ENCODE assay signal across 10 mouse cellular contexts in genomic region chr9:106600546-106600945, GRCm38 (mm10). TPM values are rescaled to one million over a fixed set of nuclear protein-coding genes. Genes with fewer than 3 reads are reported as not detected.
DNase-seq lines count a peak whose midpoint lies in the region; ATAC-seq and TF ChIP-seq lines count a peak whose summit lies in the region.
"Had no signal": no experiment of that assay in that cellular context is flagged by ENCODE, and none has a peak within 500 bp of the region (broad histone marks: within the 10 kb centered on the region; RNA-seq: fewer than 3 reads in every experiment).

No protein-coding gene starts in this region.

- no peaks in the 10 kb centered on the region for H3K9me3 ChIP-seq in heart, postnatal 0 days (replicated peaks; ENCODE audit: control insufficient read depth, low read length)
- H3K9me3 ChIP-seq in heart, embryonic 10.5 days: no peaks in the 10 kb centered on the region

- H3K27me3 ChIP-seq in heart, postnatal 0 days (ENCODE audit: control insufficient read depth, insufficient read depth, low read length): no peaks in the 10 kb centered on the region
- no peaks in the 10 kb centered on the region for H3K27me3 ChIP-seq in heart, embryonic 10.5 days (ENCODE audit: insufficient read depth, poor library complexity, severe bottlenecking)
- peaks cover 20% of the 10 kb centered on the region for H3K27me3 ChIP-seq in C2C12 (ENCODE audit: control insufficient read depth, insufficient read depth, insufficient read length)

- no peaks in the 10 kb centered on the region for H3K79me3 ChIP-seq in C2C12 (ENCODE audit: low read depth)

- DNase-seq in heart, postnatal 0 days (ENCODE audit: low spot score): peak; percentile 27
- DNase-seq in heart, embryonic 10.5 days (ENCODE audit: low spot score): no peak
- peak; percentile 44 to 78 for DNase-seq in adrenal gland, adult (ENCODE audit: inconsistent age in 2 of 2, low spot score in 1 of 2)
- peak; percentile 7 for DNase-seq in large intestine, adult 2 months (ENCODE audit: low read depth, low spot score)
- peak; percentile 35 for DNase-seq in thymus, postnatal 14 days

- ATAC-seq in heart, postnatal 0 days (ENCODE audit: insufficient read depth, low read depth): no peak
- ATAC-seq in common myeloid progenitor, adult 5-6 weeks (replicated peaks; ENCODE audit: low read depth, poor library complexity, severe bottlenecking): peak; percentile 50; the same call in 1 of the 2 replicates
- 0 out of 2 replicates have a peak, but pooled peaks have one; percentile 38 for ATAC-seq in megakaryocyte, adult 5-6 weeks (ENCODE audit: poor library complexity, severe bottlenecking)

- no peaks in the 10 kb centered on the region for H3K4me1 ChIP-seq in heart, postnatal 0 days (ENCODE audit: control insufficient read depth, insufficient read depth)
- H3K4me1 ChIP-seq in heart, embryonic 10.5 days: 0 out of 2 replicates have a peak, but pooled peaks cover 3% of the 10 kb centered on the region

- 15% methylated on average over 8 of the region's 8 CpGs for WGBS in heart, postnatal 0 days
- WGBS in heart, embryonic 10.5 days: 32% methylated on average over 8 of the region's 8 CpGs
- WGBS in large intestine, adult 2 months: 22% methylated on average over 8 of the region's 8 CpGs

- H3K79me2 ChIP-seq in C2C12 (ENCODE audit: control insufficient read depth, insufficient read depth): no peaks in the 10 kb centered on the region

- no peak for TF ChIP-seq EP300 in heart, postnatal 0 days (IDR thresholded peaks at IDR 0.05; ENCODE audit: low read depth)

- H3K36me3 ChIP-seq in heart, postnatal 0 days (replicated peaks; ENCODE audit: control insufficient read depth, insufficient read depth, low read length): no peaks in the 10 kb centered on the region
- no peaks in the 10 kb centered on the region for H3K36me3 ChIP-seq in heart, embryonic 10.5 days
- H3K36me3 ChIP-seq in C2C12 (ENCODE audit: control insufficient read depth, insufficient read depth): no peaks in the 10 kb centered on the region

- no peak overlapping the region for H3K27ac ChIP-seq in heart, postnatal 0 days (ENCODE audit: low read depth)
- H3K27ac ChIP-seq in heart, embryonic 10.5 days: no peak overlapping the region

- H3K9ac ChIP-seq in heart, postnatal 0 days (replicated peaks; ENCODE audit: low read depth, low read length): no peak overlapping the region

- no peak overlapping the region for H3ac ChIP-seq in C2C12 (ENCODE audit: control insufficient read depth, insufficient read length, low read depth)

- no peak overlapping the region for H3K4me3 ChIP-seq in heart, postnatal 0 days (ENCODE audit: low read depth, low read length)
- no peak overlapping the region for H3K4me3 ChIP-seq in heart, embryonic 10.5 days
- no peak overlapping the region for H3K4me3 ChIP-seq in C2C12 (ENCODE audit: insufficient read depth, poor library complexity, severe bottlenecking)
- H3K4me3 ChIP-seq: erythroblast, embryonic 14.5 days had no signal

- peak; percentile 71 for TF ChIP-seq CTCF in heart, postnatal 0 days (IDR thresholded peaks at IDR 0.05; ENCODE audit: low read depth)
- TF ChIP-seq CTCF in C2C12 (IDR thresholded peaks at IDR 0.05; ENCODE audit: control insufficient read depth, insufficient read depth, insufficient read length): peak; percentile 4

- no peak overlapping the region for H3K4me2 ChIP-seq in heart, postnatal 0 days (ENCODE audit: low read depth, low read length)

TF ChIP-seq in C2C12, 6 proteins besides CTCF, POLR2A, EP300 and RAD21:
- TF ChIP-seq MYOD1 (IDR thresholded peaks at IDR 0.05; ENCODE audit: control insufficient read depth, insufficient read length, low read depth): no peak
- no peak for TF ChIP-seq MYOG (IDR thresholded peaks at IDR 0.05; ENCODE audit: control insufficient read depth, extremely low read depth, insufficient read length)
- TF ChIP-seq FOSL1 (IDR thresholded peaks at IDR 0.05; ENCODE audit: insufficient read depth, low read length, poor library complexity, severe bottlenecking): no peak
- TF ChIP-seq CEBPB (IDR thresholded peaks at IDR 0.05; ENCODE audit: low read depth): no peak
- TF ChIP-seq MAX (IDR thresholded peaks at IDR 0.05): no peak
- TF ChIP-seq USF1 (IDR thresholded peaks at IDR 0.05; ENCODE audit: low read depth): no peak

RNA-seq across cellular contexts. Expression of gene Iqcf6, which starts 25.8 kb away (rescaled TPM):
- total RNA-seq in heart, postnatal 0 days (2014; rRNA removed; ENCODE audit: low replicate concordance): not detected in 2 replicates
- polyA plus RNA-seq in heart, postnatal 0 days (2015; fragmentation: Nextera tagmentation; extraction: Ambion mirVana): not detected in 2 replicates
- not detected in 2 replicates for polyA plus RNA-seq in heart, embryonic 10.5 days (2016; fragmentation: Nextera tagmentation; extraction: Ambion mirVana)
- not detected for polyA plus RNA-seq in C2C12 (2012; fragmentation: generic; extraction: Trizol)
- total RNA-seq in common myeloid progenitor, adult 5-6 weeks (2017): not detected in 2 replicates
- polyA plus RNA-seq in large intestine, adult 2 months (2012; rRNA removed): not detected in 2 replicates
- total RNA-seq in megakaryocyte, adult 5-6 weeks (2015): not detected in 2 replicates
- not detected in 2 replicates for total RNA-seq in megakaryocyte, adult 5-6 weeks (2017)
- polyA plus RNA-seq: erythroblast, embryonic 14.5 days; lung, embryonic 16.5 days had no signal

RNA-seq across cellular contexts. Expression of gene Iqcf4, which starts 29.8 kb away (rescaled TPM):
- not detected in 2 replicates for total RNA-seq in heart, postnatal 0 days (2014; rRNA removed; ENCODE audit: low replicate concordance)
- polyA plus RNA-seq in heart, postnatal 0 days (2015; fragmentation: Nextera tagmentation; extraction: Ambion mirVana): not detected in 2 replicates
- polyA plus RNA-seq in heart, embryonic 10.5 days (2016; fragmentation: Nextera tagmentation; extraction: Ambion mirVana): not detected in 2 replicates
- polyA plus RNA-seq in C2C12 (2012; fragmentation: generic; extraction: Trizol): not detected
- not detected in 2 replicates for total RNA-seq in common myeloid progenitor, adult 5-6 weeks (2017)
- polyA plus RNA-seq in large intestine, adult 2 months (2012; rRNA removed): not detected in 2 replicates
- not detected in 2 replicates for total RNA-seq in megakaryocyte, adult 5-6 weeks (2015)
- total RNA-seq in megakaryocyte, adult 5-6 weeks (2017): not detected in 2 replicates
- polyA plus RNA-seq: erythroblast, embryonic 14.5 days; lung, embryonic 16.5 days had no signal

RNA-seq across cellular contexts. Expression of gene Iqcf3, which starts 39.1 kb away (rescaled TPM):
- not detected in 2 replicates for total RNA-seq in heart, postnatal 0 days (2014; rRNA removed; ENCODE audit: low replicate concordance)
- polyA plus RNA-seq in heart, postnatal 0 days (2015; fragmentation: Nextera tagmentation; extraction: Ambion mirVana): not detected in 2 replicates
- polyA plus RNA-seq in heart, embryonic 10.5 days (2016; fragmentation: Nextera tagmentation; extraction: Ambion mirVana): not detected in 2 replicates
- not detected for polyA plus RNA-seq in C2C12 (2012; fragmentation: generic; extraction: Trizol)
- not detected in 2 replicates for total RNA-seq in common myeloid progenitor, adult 5-6 weeks (2017)
- not detected in 2 replicates for polyA plus RNA-seq in large intestine, adult 2 months (2012; rRNA removed)
- total RNA-seq in megakaryocyte, adult 5-6 weeks (2015): not detected in 2 replicates
- total RNA-seq in megakaryocyte, adult 5-6 weeks (2017): not detected in 2 replicates
- polyA plus RNA-seq: erythroblast, embryonic 14.5 days; lung, embryonic 16.5 days had no signal

RNA-seq across cellular contexts. Expression of gene Grm2, which starts 55.3 kb away (rescaled TPM):
- not detected in 2 replicates for total RNA-seq in heart, postnatal 0 days (2014; rRNA removed; ENCODE audit: low replicate concordance)
- not detected in 2 replicates for polyA plus RNA-seq in heart, postnatal 0 days (2015; fragmentation: Nextera tagmentation; extraction: Ambion mirVana)
- 0.21 TPM in 1 of 2 replicates, not detected in the other for polyA plus RNA-seq in heart, embryonic 10.5 days (2016; fragmentation: Nextera tagmentation; extraction: Ambion mirVana)
- polyA plus RNA-seq in C2C12 (2012; fragmentation: generic; extraction: Trizol): not detected
- total RNA-seq in common myeloid progenitor, adult 5-6 weeks (2017): not detected in 2 replicates
- polyA plus RNA-seq in large intestine, adult 2 months (2012; rRNA removed): 0.16 and 0.25 TPM in 2 replicates
- not detected in 2 replicates for total RNA-seq in megakaryocyte, adult 5-6 weeks (2015)
- not detected in 2 replicates for total RNA-seq in megakaryocyte, adult 5-6 weeks (2017)
- polyA plus RNA-seq: erythroblast, embryonic 14.5 days; lung, embryonic 16.5 days had no signal
